Mouse (Mus musculus) heart, embryonic 16.5 days (tissue): ENCODE measurements around the gene Lrrn4cl. TPM values are rescaled to one million over a fixed set of nuclear protein-coding genes. Genes with fewer than 3 reads are reported as not detected.
"Not testable (repeated sequence)": the region's sequence is repeated elsewhere in the genome, so short reads cannot be mapped to it uniquely, and the experiment has no call there.

Source experiments
- ATAC-seq: fragments of 200-750 bp; cut with Nextera tagmentation; replicated peaks from 2 replicates; pipeline ENCODE4 v1.8.0; 2017; ENCODE audit warnings: moderate number of reproducible peaks; ENCODE audit not compliant: insufficient read depth, low FRiP score; ENCODE audit errors: extremely low read depth
- H3K27ac ChIP-seq: fragments of 300-500 bp; sonication (generic); 2 replicates; pipeline ENCODE4 v1.5.1; 2014; ENCODE audit warnings: mild to moderate bottlenecking, low read length, control low read depth, moderate library complexity
- H3K27me3 ChIP-seq: fragments of 300-500 bp; sonication (generic); 2 replicates; pipeline ENCODE4 v1.6.1; 2014; ENCODE audit warnings: low read length, mixed read lengths; ENCODE audit not compliant: control insufficient read depth, insufficient read depth
- H3K36me3 ChIP-seq: fragments of 300-500 bp; sonication (generic); 2 replicates; pipeline ENCODE4 v1.6.1; 2014; ENCODE audit not compliant: control insufficient read depth, insufficient read depth
- H3K4me1 ChIP-seq: fragments of 300-500 bp; sonication (generic); 2 replicates; pipeline ENCODE4 v1.6.1; 2014; ENCODE audit warnings: low read length, mixed read lengths; ENCODE audit not compliant: control insufficient read depth, insufficient read depth
- H3K4me2 ChIP-seq: fragments of 300-500 bp; sonication (generic); 2 replicates; pipeline ENCODE4 v1.6.1; 2014; ENCODE audit warnings: low read depth, mild to moderate bottlenecking, control low read depth, low read length
- H3K4me3 ChIP-seq: fragments of 300-500 bp; sonication (generic); 2 replicates; pipeline ENCODE4 v1.5.1; 2014; ENCODE audit warnings: mild to moderate bottlenecking, control low read depth, low read length
- H3K9ac ChIP-seq: fragments of 300-500 bp; sonication (generic); 2 replicates; pipeline ENCODE4 v1.6.1; 2014; ENCODE audit warnings: low read length, control low read depth
- H3K9me3 ChIP-seq: fragments of 300-500 bp; sonication (generic); replicated peaks from 2 replicates; pipeline ENCODE4 v1.6.1; 2016; ENCODE audit warnings: low read length; ENCODE audit not compliant: control insufficient read depth
- WGBS: fragments of 180-500 bp; shearing (Covaris S2); extraction: QIAGEN DNeasy Blood & Tissue Kit; methylation state at CpG from one replicate; pipeline ENCODE4 v1.1.7; 2014; 5-methylcytosine and 5-hydroxymethylcytosine counted together
- polyA plus RNA-seq: library from polyadenylated mRNA; unstranded; fragments of >200 nt; fragmentation: Nextera tagmentation; extraction: Ambion mirVana; gene quantifications from 2 replicates; pipeline ENCODE4 v1.2.1, GENCODE M21; 2015

Lrrn4cl gene
- polyA plus RNA-seq, 1 experiment from 2014 or later = 2.8 TPM

GRCm38 (mm10) chr19:8887585-8888463, 37.3 kb downstream of the Lrrn4cl start:
- peak overlapping the region; percentile 86 for H3K9ac ChIP-seq
- no peaks in the 10 kb centered on the region for H3K9me3 ChIP-seq
- peak overlapping the region; percentile 85 for H3K27ac ChIP-seq
- H3K4me1 ChIP-seq = peaks cover 15% of the 10 kb centered on the region
- peak overlapping the region; percentile 82 for H3K4me2 ChIP-seq
- ATAC-seq = no peak
- H3K4me3 ChIP-seq = peak overlapping the region; percentile 77
- H3K27me3 ChIP-seq = no peaks in the 10 kb centered on the region
- H3K36me3 ChIP-seq = peaks cover 5% of the 10 kb centered on the region; the same call in 1 of the 2 replicates
- WGBS = 20% methylated on average over 19 of the region's 19 CpGs

- Histone ChIP-seq H3K36me3 (peaks cover 5% of the 10 kb centered on the region; the same call in 1 of the 2 replicates), H3K27me3 (no peaks in the 10 kb centered on the region), H3K9me3 (no peaks in the 10 kb centered on the region), H3K27ac (peak within 1 kb of the TSS; percentile 85), H3K4me1 (peaks cover 19% of the 10 kb centered on the region), H3K4me3 (peak within 1 kb of the TSS; percentile 77), H3K4me2 (peak within 1 kb of the TSS; percentile 86), H3K9ac (peak within 1 kb of the TSS; percentile 86)
- ATAC-seq = peak; percentile 95; the same call in 1 of the 2 replicates
- WGBS = under 1% methylated on average over 58 of the region's 58 CpGs
Observed at GRCm38 (mm10) chr19:8888511-8889385, 38.2 kb downstream of the Lrrn4cl start, which contains the start of the genes 1810009A15Rik and Gm49416. Gene 1810009A15Rik (plus strand): TSS chr19:8888853. Gene Gm49416 (plus strand): TSS chr19:8888926.

- peak; percentile 33 for ATAC-seq
- Histone ChIP-seq H3K4me1 (peaks cover 25% of the 10 kb centered on the region), H3K4me3 (peak within 1 kb of the TSS; percentile 80), H3K4me2 (peak within 1 kb of the TSS; percentile 94), H3K36me3 (peaks cover 12% of the 10 kb centered on the region; the same call in 1 of the 2 replicates), H3K9ac (peak within 1 kb of the TSS; percentile 92), H3K27ac (peak within 1 kb of the TSS; percentile 86), H3K9me3 (no peaks in the 10 kb centered on the region), H3K27me3 (no peaks in the 10 kb centered on the region)
- WGBS = 2% methylated on average over 53 of the region's 54 CpGs
Observed at GRCm38 (mm10) chr19:8892829-8893766, 42.5 kb downstream of the Lrrn4cl start, which contains the start of gene Ints5. Gene Ints5 (plus strand): TSS chr19:8893005.

GRCm38 (mm10) chr19:8895397-8895960, 44.9 kb downstream of the Lrrn4cl start:
- peaks cover 30% of the 10 kb centered on the region for H3K4me1 ChIP-seq
- H3K36me3 ChIP-seq = peaks cover 10% of the 10 kb centered on the region; the same call in 1 of the 2 replicates
- no peak overlapping the region for H3K4me2 ChIP-seq
- H3K27me3 ChIP-seq = no peaks in the 10 kb centered on the region
- no peak for ATAC-seq
- WGBS = 82% methylated on average over 9 of the region's 9 CpGs
- no peak overlapping the region for H3K4me3 ChIP-seq
- no peak overlapping the region for H3K9ac ChIP-seq
- no peaks in the 10 kb centered on the region for H3K9me3 ChIP-seq
- H3K27ac ChIP-seq = no peak overlapping the region

- not testable (repeated sequence) for H3K4me3 ChIP-seq, H3K27ac ChIP-seq, H3K36me3 ChIP-seq, H3K4me2 ChIP-seq, H3K9me3 ChIP-seq, H3K9ac ChIP-seq, H3K27me3 ChIP-seq, ATAC-seq
- 80% methylated on average over 5 of the region's 5 CpGs for WGBS
- H3K4me1 ChIP-seq = peaks cover 30% of the 10 kb centered on the region
Observed at GRCm38 (mm10) chr19:8896231-8896630, 45.7 kb downstream of the Lrrn4cl start.

- not testable (repeated sequence) for H3K27me3 ChIP-seq, H3K36me3 ChIP-seq, H3K9me3 ChIP-seq
- peak; percentile 11 for ATAC-seq
- H3K4me2 ChIP-seq = peak overlapping the region; percentile 76
- H3K4me1 ChIP-seq = peaks cover 30% of the 10 kb centered on the region
- 17% methylated on average over 21 of the region's 21 CpGs for WGBS
- H3K4me3 ChIP-seq = peak overlapping the region; percentile 92
- H3K27ac ChIP-seq = peak overlapping the region; percentile 88
- H3K9ac ChIP-seq = peak overlapping the region; percentile 74
Observed at GRCm38 (mm10) chr19:8897211-8897864, 46.8 kb downstream of the Lrrn4cl start.

GRCm38 (mm10) chr19:8897865-8898495, 47.4 kb downstream of the Lrrn4cl start, which contains the start of gene Ganab:
Gene Ganab (plus strand): TSS chr19:8898071.
- WGBS = under 1% methylated on average over 53 of the region's 53 CpGs
- Histone ChIP-seq H3K4me3 (peak within 1 kb of the TSS; percentile 92), H3K4me2 (peak within 1 kb of the TSS; percentile 79), H3K27ac (peak within 1 kb of the TSS; percentile 88), H3K36me3 (peaks cover 13% of the 10 kb centered on the region), H3K4me1 (peaks cover 27% of the 10 kb centered on the region), H3K27me3 (no peaks in the 10 kb centered on the region), H3K9me3 (no peaks in the 10 kb centered on the region), H3K9ac (peak within 1 kb of the TSS; percentile 95)
- peak; percentile 99 for ATAC-seq
